Mouse (Mus musculus) ES-E14 (cell line): ENCODE data around the gene Irf2bpl. TPM values are rescaled to one million over a fixed set of nuclear protein-coding genes. Genes with fewer than 3 reads are reported as not detected.
A peak's percentile ranks its signal among the peaks of the same experiment; 100 is the strongest.

Experiments used
- DNase-seq: peaks from one replicate; pipeline ENCODE4 v3.0.0-alpha.2; 2013; ENCODE audit warnings: low read depth, low spot score
- H3K27ac ChIP-seq: 2 replicates; pipeline ENCODE4 v1.5.1; 2012; ENCODE audit warnings: low read depth, mild to moderate bottlenecking, low read length, moderate library complexity, mixed read lengths; ENCODE audit not compliant: poor library complexity, insufficient read depth, severe bottlenecking
- H3K36me3 ChIP-seq: 2 replicates; pipeline ENCODE4 v1.6.1; 2012; ENCODE audit warnings: mild to moderate bottlenecking, low read length, moderate library complexity, mixed read lengths; ENCODE audit not compliant: control insufficient read depth, poor library complexity, insufficient read depth, severe bottlenecking
- H3K4me1 ChIP-seq, 2 experiments: fragments of 150-350 bp in 1 of 2; sonication (generic) in 1 of 2; 2 replicates each; pipeline ENCODE4 v1.6.1; 2012; ENCODE audit warnings: low read length in 2 of 2, mild to moderate bottlenecking in 1 of 2, mixed read lengths in 1 of 2; ENCODE audit not compliant: control insufficient read depth in 2 of 2, insufficient read depth in 2 of 2, poor library complexity in 1 of 2
- H3K4me3 ChIP-seq, 2 experiments: fragments of 150-350 bp in 1 of 2; sonication (generic) in 1 of 2; 2 replicates each; pipeline ENCODE4 v1.5.1; 2012; ENCODE audit warnings: low read length in 2 of 2, low read depth in 1 of 2, mild to moderate bottlenecking in 1 of 2, mixed read lengths in 1 of 2; ENCODE audit not compliant: insufficient read depth in 1 of 2, poor library complexity in 1 of 2, severe bottlenecking in 1 of 2
- H3K9ac ChIP-seq: 2 replicates; pipeline ENCODE4 v1.6.1; 2012; ENCODE audit warnings: low read depth, mild to moderate bottlenecking, low read length, mixed read lengths; ENCODE audit not compliant: poor library complexity, insufficient read depth, severe bottlenecking
- H3K9me3 ChIP-seq: fragments of 150-350 bp; sonication (generic); 2 replicates; pipeline ENCODE4 v1.6.1; 2012; ENCODE audit warnings: low read depth, mild to moderate bottlenecking, low read length; ENCODE audit not compliant: control insufficient read depth, insufficient read depth
- CHD2 ChIP-seq: IDR thresholded peaks from 2 replicates; pipeline ENCODE4 v1.6.1; 2014; ENCODE audit warnings: mild to moderate bottlenecking, low read depth, low read length, inconsistent platforms
- HCFC1 ChIP-seq: IDR thresholded peaks from 2 replicates; pipeline ENCODE4 v1.6.1; 2012; ENCODE audit warnings: low read length, inconsistent platforms, borderline replicate concordance; ENCODE audit not compliant: insufficient read depth
- MAFK ChIP-seq: IDR thresholded peaks from 2 replicates; pipeline ENCODE4 v1.6.1; 2014; ENCODE audit warnings: mild to moderate bottlenecking, low read depth, low read length, inconsistent platforms; ENCODE audit not compliant: insufficient read depth
- ZC3H11A ChIP-seq: IDR thresholded peaks from 2 replicates; pipeline ENCODE4 v1.6.1; 2012; ENCODE audit warnings: low read depth, mild to moderate bottlenecking, inconsistent platforms, low read length, borderline replicate concordance
- ZNF384 ChIP-seq: IDR thresholded peaks from 2 replicates; pipeline ENCODE4 v1.6.1; 2012; ENCODE audit warnings: low read depth, low read length, inconsistent platforms
- in situ Hi-C, 2 experiments: fragments of 600-800 bp; cut with MboI; formaldehyde crosslinking; loops; one replicate each; pipeline ENCODE4 v1.15.1; 2025; ENCODE audit warnings: low sequenced_read_pairs in 2 of 2, inconsistent platforms in 1 of 2; ENCODE audit not compliant: unreplicated experiment in 2 of 2
- total RNA-seq: library from RNA; depleted of rRNA; stranded (reverse); fragments of 300-350 nt; gene quantifications from 2 replicates; pipeline ENCODE4 v1.2.3, GENCODE M21; 2012

The Irf2bpl gene
- total RNA-seq, 1 experiment, result 43.2 TPM

DNA sequence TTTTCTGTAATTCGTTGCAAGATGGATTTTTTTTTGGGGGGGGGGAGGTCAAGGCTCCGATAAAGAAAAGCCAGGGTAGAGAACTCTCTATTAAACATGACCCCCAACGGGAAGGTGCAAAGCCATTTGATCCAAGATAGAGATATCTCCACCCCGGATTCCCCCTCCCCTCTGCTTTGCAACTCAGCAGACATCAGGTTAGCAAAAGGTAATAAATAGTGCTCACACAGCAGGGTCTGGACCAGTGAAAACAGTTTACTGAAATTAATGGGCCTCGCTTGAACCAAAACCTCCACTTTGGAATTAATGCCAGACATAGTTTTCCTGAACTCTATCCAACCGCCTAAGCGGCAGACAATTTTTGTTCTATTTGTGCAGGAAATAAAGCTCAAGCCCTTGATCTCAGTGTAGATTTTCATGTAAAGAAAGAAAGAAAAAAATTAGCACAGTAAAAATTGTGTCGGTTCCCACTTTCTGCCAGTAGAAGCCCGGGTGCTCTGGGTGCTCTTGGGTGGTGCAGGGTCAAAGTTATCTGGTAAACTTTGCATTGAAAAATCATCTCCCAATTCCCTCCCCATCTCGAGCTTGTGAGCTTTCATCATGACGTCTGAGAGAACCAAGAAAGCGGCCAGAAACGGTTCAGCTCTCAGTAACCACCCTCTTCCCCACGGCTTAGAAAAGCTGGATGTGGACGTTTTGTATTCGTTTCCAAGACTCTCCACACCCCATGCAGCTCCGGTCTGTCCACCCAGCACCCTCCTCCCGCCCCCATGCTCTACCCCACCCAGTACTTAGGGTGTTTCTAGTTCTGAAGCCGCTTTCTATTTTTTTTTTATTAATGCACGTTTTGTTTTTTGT lies 9.0 kb upstream of the Irf2bpl start:
- H3K4me3 ChIP-seq, result peak overlapping the region; percentile 43 to 57
- no peak for DNase-seq
- no peaks in the 10 kb centered on the region for H3K9me3 ChIP-seq
- in situ Hi-C loops, result no loop called here
- TF ChIP-seq CHD2, result no peak
- TF ChIP-seq HCFC1, result no peak
- TF ChIP-seq ZNF384, result no peak
- TF ChIP-seq MAFK, result no peak
- TF ChIP-seq ZC3H11A, result no peak
- no peaks in the 10 kb centered on the region for H3K36me3 ChIP-seq
- peaks cover 29 to 40% of the 10 kb centered on the region in 2 experiments for H3K4me1 ChIP-seq
- peak overlapping the region; percentile 30; the same call in 1 of the 2 replicates for H3K9ac ChIP-seq
- H3K27ac ChIP-seq, result peak overlapping the region; percentile 39; the same call in 1 of the 2 replicates

DNA sequence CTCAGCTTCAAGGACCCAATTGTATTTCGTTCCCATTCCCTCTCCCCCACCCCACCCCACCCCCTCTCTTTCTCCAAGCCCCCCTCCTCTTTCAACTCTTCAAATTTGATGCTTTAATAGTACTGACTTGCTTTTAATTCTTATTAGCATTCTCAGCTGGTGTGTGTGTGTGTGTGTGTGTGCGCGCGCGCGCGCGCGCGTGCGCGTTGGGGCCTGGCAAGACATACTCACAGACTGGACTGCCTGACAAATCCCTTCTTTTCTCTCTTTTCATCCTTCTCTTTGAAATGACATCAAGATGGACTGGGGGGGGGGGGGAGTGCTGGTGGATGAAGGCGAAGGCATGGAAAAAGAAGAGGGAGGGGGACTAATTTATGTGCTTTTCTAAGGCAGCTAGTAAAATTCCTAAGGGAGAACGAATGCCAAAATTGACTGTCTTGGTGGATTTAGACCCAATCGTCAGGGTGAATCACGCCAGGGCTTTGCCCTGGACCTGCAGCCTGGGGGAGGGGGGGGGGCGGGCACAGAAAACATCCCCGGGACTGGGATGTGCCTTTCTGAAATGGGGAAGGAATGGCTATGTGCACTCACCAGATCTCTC lies 8.2 kb upstream of the Irf2bpl start:
- in situ Hi-C loops, result no loop called here
- Histone ChIP-seq H3K36me3 (no peaks in the 10 kb centered on the region), H3K27ac (no peak overlapping the region), H3K9ac (no peak overlapping the region), H3K4me1 (peaks cover 29 to 34% of the 10 kb centered on the region in 2 experiments), H3K4me3 (peak overlapping the region in 1 of 2 experiments; percentile 57; a peak in 1 of 4 replicates), H3K9me3 (no peaks in the 10 kb centered on the region)
- TF ChIP-seq MAFK (no peak), ZNF384 (no peak), ZC3H11A (no peak), HCFC1 (no peak), CHD2 (no peak)
- no peak for DNase-seq

DNA sequence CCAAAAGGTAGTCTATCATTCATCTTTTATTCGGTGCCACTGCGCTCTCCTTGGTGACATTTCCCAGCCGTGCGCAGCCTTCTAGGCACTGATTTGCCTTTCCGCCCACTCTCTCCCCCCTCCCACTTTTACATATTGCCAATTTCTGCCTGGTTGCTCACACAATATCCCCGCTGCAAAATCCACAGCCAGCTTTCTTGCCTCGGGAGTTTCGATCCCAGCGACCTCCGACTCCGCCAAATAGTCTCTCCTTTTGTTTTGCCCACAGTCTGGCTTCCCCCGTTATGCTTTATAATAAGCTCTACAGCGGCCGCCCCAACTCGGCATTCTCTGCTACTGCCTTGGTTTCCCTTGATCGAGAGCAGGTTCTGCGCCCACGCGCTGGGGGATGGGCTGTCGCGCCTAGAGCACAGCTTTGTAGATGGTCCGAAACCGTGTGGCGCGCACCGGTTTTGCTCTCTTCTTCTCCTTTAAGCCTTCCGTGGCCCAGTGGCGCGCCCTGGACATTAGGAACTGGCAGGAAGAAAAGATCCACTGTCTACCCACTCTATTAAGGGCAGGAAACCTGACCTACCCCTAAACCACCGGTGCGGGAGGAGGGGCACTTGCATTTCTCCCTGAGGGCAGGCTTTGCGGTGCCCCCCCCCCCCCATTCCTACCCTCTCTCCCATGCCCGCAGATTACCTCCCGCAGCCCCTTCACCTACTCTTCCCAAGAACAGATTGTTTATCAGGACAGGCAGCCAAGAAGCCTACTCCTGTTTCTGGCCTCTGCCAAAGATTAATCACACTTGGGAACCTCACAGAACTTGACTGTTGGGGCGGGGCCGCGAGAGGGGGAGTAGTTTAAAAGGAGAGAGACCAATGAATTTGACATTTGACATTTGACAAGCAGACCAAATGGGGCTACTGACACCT lies 7.4 kb upstream of the Irf2bpl start:
- DNase-seq, result no peak
- Histone ChIP-seq H3K4me3 (peak overlapping the region; percentile 41 to 60), H3K4me1 (peaks cover 25 to 29% of the 10 kb centered on the region in 2 experiments), H3K9me3 (no peaks in the 10 kb centered on the region), H3K9ac (peak overlapping the region; percentile 6; the same call in 1 of the 2 replicates), H3K36me3 (no peaks in the 10 kb centered on the region), H3K27ac (no peak overlapping the region)
- TF ChIP-seq MAFK (no peak), CHD2 (0 out of 2 replicates have a peak, but pooled peaks have one; percentile 15), ZNF384 (no peak), ZC3H11A (no peak), HCFC1 (no peak)
- in situ Hi-C loops, result no loop called here

DNA sequence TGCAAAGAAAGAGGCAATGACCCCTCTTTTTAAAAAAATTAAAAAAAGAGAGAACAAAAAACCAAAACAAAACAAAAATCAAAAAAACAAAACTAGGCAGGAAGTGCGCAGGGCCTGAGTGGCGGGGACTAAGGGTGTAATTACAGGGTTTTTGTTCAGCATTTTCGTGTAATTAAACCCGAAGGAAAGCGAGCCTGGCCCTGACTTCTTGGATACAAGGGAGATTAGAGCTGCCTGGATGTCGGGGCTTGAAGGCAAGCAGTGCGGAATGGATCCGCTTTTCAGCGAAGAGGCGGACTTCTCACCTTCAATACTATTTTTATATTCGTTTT lies 6.8 kb upstream of the Irf2bpl start:
- no peak for DNase-seq

More for the DNA sequence above, 6.8 kb upstream of the Irf2bpl start:
- peaks cover 24 to 26% of the 10 kb centered on the region in 2 experiments for H3K4me1 ChIP-seq
- H3K9ac ChIP-seq, result peak overlapping the region; percentile 6; the same call in 1 of the 2 replicates
- TF ChIP-seq ZC3H11A (no peak), HCFC1 (no peak), MAFK (no peak), ZNF384 (no peak)
- H3K9me3 ChIP-seq, result no peaks in the 10 kb centered on the region
- H3K36me3 ChIP-seq, result no peaks in the 10 kb centered on the region
- H3K4me3 ChIP-seq, result peak overlapping the region; percentile 41 to 60
- in situ Hi-C loops, result no loop called here
- no peak overlapping the region for H3K27ac ChIP-seq
